ENCODE assay signal across 10 mouse cellular contexts in genomic region chr3:37379930-37380881, GRCm38 (mm10). TPM values are rescaled to one million over a fixed set of nuclear protein-coding genes. Genes with fewer than 3 reads are reported as not detected.
DNase-seq lines count a peak whose midpoint lies in the region; ATAC-seq lines count a peak whose summit lies in the region.
"Had no signal": no experiment of that assay in that cellular context is flagged by ENCODE, and none has a peak within 500 bp of the region (broad histone marks: within the 10 kb centered on the region; RNA-seq: fewer than 3 reads in every experiment).

No protein-coding gene starts in this region.

- 68% methylated on average over 18 of the region's 18 CpGs for WGBS in midbrain, embryonic 13.5 days
- 61% methylated on average over 18 of the region's 18 CpGs for WGBS in midbrain, embryonic 15.5 days
- 31% methylated on average over 18 of the region's 18 CpGs for WGBS in limb, embryonic 15.5 days

- no peaks in the 10 kb centered on the region for H3K27me3 ChIP-seq in midbrain, embryonic 13.5 days
- no peaks in the 10 kb centered on the region for H3K27me3 ChIP-seq in midbrain, embryonic 15.5 days (replicated peaks)
- H3K27me3 ChIP-seq in limb, embryonic 15.5 days: no peaks in the 10 kb centered on the region
- H3K27me3 ChIP-seq: midbrain, embryonic 12.5 days had no signal

- DNase-seq in cerebellum, postnatal 4 days (ENCODE audit: low spot score in 2 of 2): no peak
- DNase-seq in gastrocnemius, postnatal 25 days: peak; percentile 91
- DNase-seq in c-Kit-positive CD71-positive TER-119-positive erythroid progenitor cells, embryonic 14.5 days (ENCODE audit: low spot score): no peak
- DNase-seq in embryo, embryonic 10 days (ENCODE audit: low spot score): no peak

- H3K4me2 ChIP-seq in midbrain, embryonic 13.5 days (replicated peaks): no peak overlapping the region
- H3K4me2 ChIP-seq in midbrain, embryonic 15.5 days: no peak overlapping the region
- H3K4me2 ChIP-seq in limb, embryonic 15.5 days: peak overlapping the region; percentile 15; the same call in 1 of the 2 replicates
- H3K4me2 ChIP-seq: midbrain, embryonic 12.5 days had no signal

- 0 out of 2 replicates have a peak, but pooled peaks cover 5% of the 10 kb centered on the region for H3K4me1 ChIP-seq in midbrain, embryonic 13.5 days (replicated peaks)
- 0 out of 2 replicates have a peak, but pooled peaks cover 5% of the 10 kb centered on the region for H3K4me1 ChIP-seq in midbrain, embryonic 15.5 days
- H3K4me1 ChIP-seq in limb, embryonic 15.5 days: peaks cover 60% of the 10 kb centered on the region
- H3K4me1 ChIP-seq: midbrain, embryonic 12.5 days had no signal

- no peaks in the 10 kb centered on the region for H3K9me3 ChIP-seq in midbrain, embryonic 13.5 days
- no peaks in the 10 kb centered on the region for H3K9me3 ChIP-seq in midbrain, embryonic 15.5 days
- no peaks in the 10 kb centered on the region for H3K9me3 ChIP-seq in limb, embryonic 15.5 days
- H3K9me3 ChIP-seq: midbrain, embryonic 12.5 days had no signal

- H3K4me3 ChIP-seq in midbrain, embryonic 13.5 days (replicated peaks): no peak overlapping the region
- no peak overlapping the region for H3K4me3 ChIP-seq in midbrain, embryonic 15.5 days
- H3K4me3 ChIP-seq in limb, embryonic 15.5 days: no peak overlapping the region
- H3K4me3 ChIP-seq: midbrain, embryonic 12.5 days had no signal

- no peak overlapping the region for H3K9ac ChIP-seq in midbrain, embryonic 13.5 days (replicated peaks)
- no peak overlapping the region for H3K9ac ChIP-seq in midbrain, embryonic 15.5 days
- peak overlapping the region; percentile 18; the same call in 1 of the 2 replicates for H3K9ac ChIP-seq in limb, embryonic 15.5 days
- H3K9ac ChIP-seq: midbrain, embryonic 12.5 days had no signal

- H3K36me3 ChIP-seq in midbrain, embryonic 13.5 days: no peaks in the 10 kb centered on the region
- no peaks in the 10 kb centered on the region for H3K36me3 ChIP-seq in midbrain, embryonic 15.5 days (replicated peaks)
- peaks cover 2% of the 10 kb centered on the region; the same call in 1 of the 2 replicates for H3K36me3 ChIP-seq in limb, embryonic 15.5 days
- H3K36me3 ChIP-seq: midbrain, embryonic 12.5 days had no signal

- ATAC-seq in cerebellum, adult (ENCODE audit: insufficient number of reproducible peaks, low FRiP score, low TSS enrichment): peak; percentile 46; the same call in 1 of the 2 replicates
- ATAC-seq in midbrain, embryonic 13.5 days: 0 out of 2 replicates have a peak, but pooled peaks have one; percentile 58
- no peak for ATAC-seq in midbrain, embryonic 15.5 days (replicated peaks)
- peak; percentile 87 for ATAC-seq in limb, embryonic 15.5 days (ENCODE audit: insufficient number of reproducible peaks, low FRiP score, low TSS enrichment, low read depth)

- H3K27ac ChIP-seq in midbrain, embryonic 13.5 days: no peak overlapping the region
- H3K27ac ChIP-seq in midbrain, embryonic 15.5 days: no peak overlapping the region
- H3K27ac ChIP-seq in limb, embryonic 15.5 days: peak overlapping the region; percentile 88
- H3K27ac ChIP-seq: kidney, postnatal 0 days; midbrain, embryonic 12.5 days had no signal

RNA-seq across cellular contexts. Expression of gene Fgf2, which starts 32.1 kb away (rescaled TPM):
- 0.35 TPM in 2 replicates for polyA plus RNA-seq in midbrain, embryonic 13.5 days (2015; fragmentation: Nextera tagmentation; extraction: Ambion mirVana)
- polyA plus RNA-seq in midbrain, embryonic 15.5 days (2015; fragmentation: Nextera tagmentation; extraction: Ambion mirVana): 0.34 and 0.51 TPM in 2 replicates
- total RNA-seq in gastrocnemius, postnatal 25 days (2021): 1 to 10 TPM; 7.4 to 8.9 TPM
- polyA plus RNA-seq in limb, embryonic 15.5 days (2015; fragmentation: Nextera tagmentation; extraction: Ambion mirVana): 5.6 and 7.5 TPM in 2 replicates

RNA-seq across cellular contexts. Expression of gene Spata5, which starts 39.5 kb away (rescaled TPM):
- 31.2 and 33.5 TPM in 2 replicates for polyA plus RNA-seq in midbrain, embryonic 13.5 days (2015; fragmentation: Nextera tagmentation; extraction: Ambion mirVana)
- polyA plus RNA-seq in midbrain, embryonic 15.5 days (2015; fragmentation: Nextera tagmentation; extraction: Ambion mirVana): 27.4 and 36.2 TPM in 2 replicates
- 10 to 100 TPM in 1 of 2 experiments, 1 to 10 TPM in 1; 7.7 to 10.0 TPM for total RNA-seq in gastrocnemius, postnatal 25 days (2021)
- polyA plus RNA-seq in limb, embryonic 15.5 days (2015; fragmentation: Nextera tagmentation; extraction: Ambion mirVana): 33.9 and 36.1 TPM in 2 replicates

RNA-seq across cellular contexts. Expression of gene Nudt6, which starts 39.8 kb away (rescaled TPM):
- polyA plus RNA-seq in midbrain, embryonic 13.5 days (2015; fragmentation: Nextera tagmentation; extraction: Ambion mirVana): 4.4 and 6.0 TPM in 2 replicates
- 8.0 and 9.7 TPM in 2 replicates for polyA plus RNA-seq in midbrain, embryonic 15.5 days (2015; fragmentation: Nextera tagmentation; extraction: Ambion mirVana)
- total RNA-seq in gastrocnemius, postnatal 25 days (2021): 10 to 100 TPM; 23.7 to 24.3 TPM
- 4.9 and 5.0 TPM in 2 replicates for polyA plus RNA-seq in limb, embryonic 15.5 days (2015; fragmentation: Nextera tagmentation; extraction: Ambion mirVana)
